In the genomic region with DNA sequence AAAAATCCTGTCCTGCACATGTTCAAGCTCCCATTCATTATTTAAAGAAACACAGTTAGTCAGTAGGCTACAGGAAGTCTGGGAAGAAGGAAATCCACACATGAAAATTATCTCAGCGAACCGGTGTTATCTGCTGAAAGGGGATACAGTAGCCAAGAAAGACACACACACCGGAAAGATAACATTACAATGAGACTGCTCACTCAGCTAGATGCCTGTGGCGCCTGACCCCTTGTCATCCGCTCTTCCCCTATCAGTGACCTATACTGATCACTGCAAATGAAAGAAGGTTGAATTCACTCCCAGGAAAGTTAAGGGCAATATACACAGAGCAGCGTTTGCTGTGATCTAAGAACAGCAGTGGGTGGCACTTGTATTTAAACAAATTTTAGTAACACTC, we compare ENCODE assay signal across 26 mouse cellular contexts.
DNase-seq lines count a peak whose midpoint lies in the region; ATAC-seq and TF ChIP-seq lines count a peak whose summit lies in the region.
"Had no signal": no experiment of that assay in that cellular context is flagged by ENCODE, and none has a peak within 500 bp of the region (broad histone marks: within the 10 kb centered on the region; RNA-seq: fewer than 3 reads in every experiment).

No protein-coding gene starts in this region.

- no peaks in the 10 kb centered on the region for H3K9me3 ChIP-seq in heart, embryonic 15.5 days (replicated peaks)
- H3K9me3 ChIP-seq in kidney, postnatal 0 days (replicated peaks; ENCODE audit: low read length), result no peaks in the 10 kb centered on the region
- no peaks in the 10 kb centered on the region for H3K9me3 ChIP-seq in kidney, embryonic 16.5 days (ENCODE audit: low read length)
- H3K9me3 ChIP-seq in liver, postnatal 0 days (ENCODE audit: low read length), result no peaks in the 10 kb centered on the region
- no peaks in the 10 kb centered on the region for H3K9me3 ChIP-seq in liver, embryonic 11.5 days (ENCODE audit: control insufficient read depth, low read length)
- H3K9me3 ChIP-seq: embryonic facial prominence, embryonic 12.5 days; embryonic facial prominence, embryonic 15.5 days had no signal

- intact Hi-C loops in gastrocnemius, postnatal 36 days (cut with DNase I), result no loop called here

- 14% methylated on average over 6 of the region's 6 CpGs for WGBS in heart, embryonic 15.5 days
- WGBS in kidney, postnatal 0 days, result 47% methylated on average over 6 of the region's 6 CpGs
- WGBS in kidney, embryonic 16.5 days, result 49% methylated on average over 6 of the region's 6 CpGs
- 35% methylated on average over 6 of the region's 6 CpGs for WGBS in liver, postnatal 0 days (ENCODE audit: insufficient replicate concordance)
- 16% methylated on average over 6 of the region's 6 CpGs for WGBS in liver, embryonic 11.5 days

- no peak overlapping the region for H3K27ac ChIP-seq in heart, embryonic 15.5 days
- H3K27ac ChIP-seq in kidney, postnatal 0 days, result no peak overlapping the region
- H3K27ac ChIP-seq in kidney, embryonic 16.5 days (ENCODE audit: low read length), result no peak overlapping the region
- H3K27ac ChIP-seq in liver, postnatal 0 days (ENCODE audit: low read depth), result no peak overlapping the region
- no peak overlapping the region for H3K27ac ChIP-seq in liver, embryonic 11.5 days (ENCODE audit: low read depth, low read length)
- H3K27ac ChIP-seq: embryonic facial prominence, embryonic 12.5 days; embryonic facial prominence, embryonic 15.5 days; gastrocnemius, adult 2 months; hindbrain, embryonic 14.5 days; hindbrain, postnatal 0 days had no signal

- no peaks in the 10 kb centered on the region for H3K4me1 ChIP-seq in heart, embryonic 15.5 days (replicated peaks)
- no peaks in the 10 kb centered on the region for H3K4me1 ChIP-seq in kidney, postnatal 0 days (replicated peaks; ENCODE audit: insufficient read depth, low read length)
- no peaks in the 10 kb centered on the region for H3K4me1 ChIP-seq in kidney, embryonic 16.5 days (ENCODE audit: insufficient read depth, low read length)
- peaks cover 4% of the 10 kb centered on the region; the same call in 1 of the 2 replicates for H3K4me1 ChIP-seq in liver, postnatal 0 days (ENCODE audit: insufficient read depth)
- no peaks in the 10 kb centered on the region for H3K4me1 ChIP-seq in liver, embryonic 11.5 days (replicated peaks; ENCODE audit: control insufficient read depth, insufficient read depth, low read length)
- H3K4me1 ChIP-seq: embryonic facial prominence, embryonic 12.5 days; embryonic facial prominence, embryonic 15.5 days had no signal

- no peak overlapping the region for H3K4me3 ChIP-seq in heart, embryonic 15.5 days
- H3K4me3 ChIP-seq in kidney, postnatal 0 days (replicated peaks; ENCODE audit: low read depth, low read length), result no peak overlapping the region
- H3K4me3 ChIP-seq in kidney, embryonic 16.5 days (ENCODE audit: low read length), result no peak overlapping the region
- H3K4me3 ChIP-seq in liver, postnatal 0 days (ENCODE audit: low read depth, low read length), result no peak overlapping the region
- H3K4me3 ChIP-seq in liver, embryonic 11.5 days (ENCODE audit: low read depth, low read length), result no peak overlapping the region
- H3K4me3 ChIP-seq: embryonic facial prominence, embryonic 12.5 days; embryonic facial prominence, embryonic 15.5 days; gastrocnemius, adult 2 months had no signal

- H3K27me3 ChIP-seq in heart, embryonic 15.5 days, result no peaks in the 10 kb centered on the region
- H3K27me3 ChIP-seq in kidney, postnatal 0 days (ENCODE audit: insufficient read depth, low read length), result no peaks in the 10 kb centered on the region
- no peaks in the 10 kb centered on the region for H3K27me3 ChIP-seq in kidney, embryonic 16.5 days (ENCODE audit: insufficient read depth, low read length)
- H3K27me3 ChIP-seq in liver, postnatal 0 days (ENCODE audit: insufficient read depth, low read length), result no peaks in the 10 kb centered on the region
- H3K27me3 ChIP-seq in liver, embryonic 11.5 days (replicated peaks; ENCODE audit: control insufficient read depth, insufficient read depth, low read length), result no peaks in the 10 kb centered on the region
- H3K27me3 ChIP-seq: embryonic facial prominence, embryonic 12.5 days; embryonic facial prominence, embryonic 15.5 days had no signal

- no peak overlapping the region for H3K4me2 ChIP-seq in heart, embryonic 15.5 days
- no peak overlapping the region for H3K4me2 ChIP-seq in kidney, postnatal 0 days (ENCODE audit: low read length)
- H3K4me2 ChIP-seq in kidney, embryonic 16.5 days (replicated peaks; ENCODE audit: low read depth, low read length), result no peak overlapping the region
- no peak overlapping the region for H3K4me2 ChIP-seq in liver, postnatal 0 days (ENCODE audit: low read depth, low read length)
- H3K4me2 ChIP-seq in liver, embryonic 11.5 days, result no peak overlapping the region
- H3K4me2 ChIP-seq: embryonic facial prominence, embryonic 12.5 days; embryonic facial prominence, embryonic 15.5 days; hindbrain, embryonic 14.5 days had no signal

- TF ChIP-seq CTCF in kidney, postnatal 0 days (IDR thresholded peaks at IDR 0.05; ENCODE audit: low read depth), result no peak
- TF ChIP-seq CTCF in liver, postnatal 0 days (IDR thresholded peaks at IDR 0.05; ENCODE audit: low read depth), result no peak

- H3K9ac ChIP-seq in heart, embryonic 15.5 days, result no peak overlapping the region
- H3K9ac ChIP-seq in kidney, postnatal 0 days (ENCODE audit: low read depth, low read length), result no peak overlapping the region
- no peak overlapping the region for H3K9ac ChIP-seq in kidney, embryonic 16.5 days (replicated peaks; ENCODE audit: low read length)
- H3K9ac ChIP-seq in liver, postnatal 0 days (replicated peaks), result no peak overlapping the region
- H3K9ac ChIP-seq in liver, embryonic 11.5 days (ENCODE audit: low read depth, low read length), result no peak overlapping the region
- H3K9ac ChIP-seq: embryonic facial prominence, embryonic 12.5 days; embryonic facial prominence, embryonic 15.5 days; forebrain, postnatal 0 days; hindbrain, embryonic 14.5 days had no signal

- 0 out of 2 replicates have a peak, but pooled peaks have one; percentile 39 for TF ChIP-seq EP300 in liver, postnatal 0 days (IDR thresholded peaks at IDR 0.05; ENCODE audit: low read depth)

- no peak for DNase-seq in heart, adult 8-10 months (ENCODE audit: low spot score)
- DNase-seq in kidney, postnatal 0 days (ENCODE audit: low spot score), result peak; percentile 21
- no peak for DNase-seq in liver, postnatal 0 days
- DNase-seq in liver, embryonic 11.5 days (ENCODE audit: low spot score), result no peak
- DNase-seq in gastrocnemius, postnatal 36 days, result no peak
- DNase-seq: adrenal gland, adult 2 months; adrenal gland, postnatal 14 days; cerebellum, adult 11 months; cerebellum, adult 2 months; cerebellum, adult 9-11 months; cerebellum, postnatal 25 days; forebrain, postnatal 0 days; gastrocnemius, adult 2 months; gastrocnemius, postnatal 14 days; heart, postnatal 10 days; heart, postnatal 4 days had no signal

- ATAC-seq in heart, embryonic 15.5 days (replicated peaks; ENCODE audit: insufficient number of reproducible peaks, insufficient read depth, low FRiP score, low read depth), result 0 out of 2 replicates have a peak, but pooled peaks have one; percentile 18
- no peak for ATAC-seq in kidney, postnatal 0 days (replicated peaks; ENCODE audit: low FRiP score, low read depth)
- ATAC-seq in kidney, embryonic 16.5 days (ENCODE audit: low FRiP score, low TSS enrichment), result no peak
- ATAC-seq in liver, postnatal 0 days, result no peak
- ATAC-seq in liver, embryonic 11.5 days (replicated peaks; ENCODE audit: low FRiP score), result no peak
- ATAC-seq: CD4-positive, CD25-positive, alpha-beta regulatory T cell, adult 4 months; forebrain, embryonic 14.5 days; forebrain, postnatal 0 days; hindbrain, postnatal 0 days; inflammation-experienced regulatory T-cells, adult 6 months; intestine, embryonic 16.5 days had no signal

- no peaks in the 10 kb centered on the region for H3K36me3 ChIP-seq in heart, embryonic 15.5 days
- H3K36me3 ChIP-seq in kidney, postnatal 0 days (ENCODE audit: insufficient read depth, low read length), result no peaks in the 10 kb centered on the region
- H3K36me3 ChIP-seq in kidney, embryonic 16.5 days (ENCODE audit: insufficient read depth, low read length), result no peaks in the 10 kb centered on the region
- H3K36me3 ChIP-seq in liver, postnatal 0 days (replicated peaks; ENCODE audit: insufficient read depth, low read length), result no peaks in the 10 kb centered on the region
- H3K36me3 ChIP-seq in liver, embryonic 11.5 days (ENCODE audit: control insufficient read depth, insufficient read depth, low read length), result no peaks in the 10 kb centered on the region
- H3K36me3 ChIP-seq: embryonic facial prominence, embryonic 12.5 days; embryonic facial prominence, embryonic 15.5 days had no signal
